Mouse (Mus musculus) embryonic fibroblast, embryonic 13.5 days (primary cell): ENCODE measurements at regions not wholly inside any gene's neighbourhood (a gene's known extent, or its start where the extent isn't known, plus 50 kb on each side); places are given as distances from the start of the nearest gene placed in this dataset.

Experiments used
- CTCF ChIP-seq: IDR thresholded peaks from 2 replicates; pipeline ENCODE4 v1.5.1; 2011; ENCODE audit warnings: mild to moderate bottlenecking, control low read depth, low read length, moderate library complexity, borderline replicate concordance; ENCODE audit not compliant: insufficient read depth
- POLR2A ChIP-seq: IDR thresholded peaks from 2 replicates; pipeline ENCODE4 v1.6.1; 2011; ENCODE audit warnings: low read depth, mild to moderate bottlenecking, control low read depth, low read length, moderate library complexity

DNA sequence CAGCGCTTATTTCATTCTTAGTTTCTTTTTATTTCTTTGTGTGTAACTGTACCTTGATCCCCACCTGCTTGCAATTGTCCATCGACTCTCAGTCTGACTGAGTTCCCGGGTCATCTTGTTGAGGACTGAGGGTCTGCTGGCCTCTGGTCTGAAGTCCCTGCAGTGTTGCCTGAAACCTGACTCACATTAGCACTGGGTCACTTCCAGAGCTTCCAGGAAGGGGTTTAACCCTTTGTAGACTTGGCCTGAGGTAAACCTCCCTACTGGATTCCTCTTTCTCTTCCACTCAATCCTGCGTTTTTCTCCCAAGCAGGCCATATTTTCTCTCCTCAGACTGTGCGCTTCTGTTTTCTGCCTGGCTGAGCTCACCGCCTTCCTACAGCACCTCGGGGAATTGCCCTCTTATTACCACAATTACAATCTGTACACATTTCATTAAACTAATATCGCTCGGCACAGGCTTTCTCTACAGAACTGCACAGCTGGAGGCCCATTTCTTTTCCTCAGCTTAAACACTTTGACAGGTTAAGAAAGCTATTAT lies 655.4 kb downstream of the Stpg2 start:
- TF ChIP-seq CTCF (no peak), POLR2A (no peak)
